8 mouse cellular contexts compared by ENCODE assay signal in genomic region chr4:44167397-44168121, GRCm38 (mm10).
A peak's percentile ranks its signal among the peaks of the same experiment; 100 is the strongest.
DNase-seq lines count a peak whose midpoint lies in the region; ATAC-seq lines count a peak whose summit lies in the region.

No protein-coding gene starts in this region.

- peak; percentile 40 for ATAC-seq in common myeloid progenitor, adult 5-6 weeks (replicated peaks; ENCODE audit: low read depth, poor library complexity, severe bottlenecking)
- ATAC-seq in megakaryocyte progenitor cell, adult 5-6 weeks (replicated peaks; ENCODE audit: poor library complexity), result peak; percentile 56

- DNase-seq in ZHBTc4 (ENCODE audit: low read depth, low spot score), result peak; percentile 96
- peak; percentile 83 for DNase-seq in gastrocnemius, postnatal 10 days
- DNase-seq in induced T-regulatory cell, adult 2 months (ENCODE audit: low read depth), result peak; percentile 95
- DNase-seq in left cerebral cortex, adult 9 months (ENCODE audit: low spot score in 2 of 2), result peak; percentile 14 to 56
- DNase-seq in right cerebral cortex, postnatal 14 days, result peak; percentile 73
- DNase-seq in urinary bladder, postnatal 36 days (ENCODE audit: low spot score in 2 of 2), result peak; percentile 73 to 78

Comparison
In these comparisons a context has a peak if more than half of its experiments do, and no peak if none do; other contexts are left out.
1. Peak in every context shown above with its lines: DNase-seq and ATAC-seq.
2. DNase-seq: peak in every context shown above with its lines; median percentile 96 in ZHBTc4; 95 in induced T-regulatory cell, adult 2 months; 83 in gastrocnemius, postnatal 10 days; 76 in urinary bladder, postnatal 36 days; 73 in right cerebral cortex, postnatal 14 days; 35 in left cerebral cortex, adult 9 months.